Mouse (Mus musculus) brain, embryonic 14.5 days (tissue): Measurements from ENCODE around the gene Scel.

Experiments used
- CTCF ChIP-seq: fragments of 200-500 bp; IDR thresholded peaks from 2 replicates; pipeline ENCODE4 v1.5.1; 2012; ENCODE audit warnings: inconsistent platforms, mild to moderate bottlenecking, moderate library complexity, borderline replicate concordance; ENCODE audit not compliant: insufficient read depth, insufficient read length; ENCODE audit errors: extremely low read depth
- POLR2A ChIP-seq: fragments of 200-500 bp; IDR thresholded peaks from 2 replicates; pipeline ENCODE4 v1.6.1; 2012; ENCODE audit warnings: mild to moderate bottlenecking, inconsistent platforms, borderline replicate concordance; ENCODE audit not compliant: poor library complexity, insufficient read depth, insufficient read length, severe bottlenecking; ENCODE audit errors: extremely low read depth

DNA sequence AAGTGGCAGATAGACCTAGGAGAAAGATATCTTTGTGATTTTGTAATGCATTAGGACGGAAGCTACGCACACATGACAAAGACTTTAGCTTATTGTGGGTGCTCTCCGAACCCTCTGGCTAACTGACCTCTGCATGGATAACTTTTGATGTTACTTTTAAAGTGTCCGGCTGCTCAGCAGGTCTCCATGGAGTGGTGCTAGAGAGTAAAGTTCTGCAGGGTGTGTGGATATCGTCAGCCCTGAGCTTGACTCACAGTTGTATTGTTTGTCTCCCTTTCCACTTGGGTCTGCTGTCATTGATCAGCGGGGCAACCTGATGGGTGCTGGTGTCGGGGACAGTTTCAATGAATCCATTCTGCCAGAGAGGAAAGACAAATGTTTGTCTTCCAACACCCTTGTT lies 33.7 kb upstream of the Scel start:
- TF ChIP-seq CTCF = no peak
- TF ChIP-seq POLR2A = no peak
